Mouse (Mus musculus): ENCODE measurements at regions not wholly inside any gene's neighbourhood (a gene's known extent, or its start where the extent isn't known, plus 50 kb on each side); places are given as distances from the start of the nearest gene placed in this dataset.

DNA sequence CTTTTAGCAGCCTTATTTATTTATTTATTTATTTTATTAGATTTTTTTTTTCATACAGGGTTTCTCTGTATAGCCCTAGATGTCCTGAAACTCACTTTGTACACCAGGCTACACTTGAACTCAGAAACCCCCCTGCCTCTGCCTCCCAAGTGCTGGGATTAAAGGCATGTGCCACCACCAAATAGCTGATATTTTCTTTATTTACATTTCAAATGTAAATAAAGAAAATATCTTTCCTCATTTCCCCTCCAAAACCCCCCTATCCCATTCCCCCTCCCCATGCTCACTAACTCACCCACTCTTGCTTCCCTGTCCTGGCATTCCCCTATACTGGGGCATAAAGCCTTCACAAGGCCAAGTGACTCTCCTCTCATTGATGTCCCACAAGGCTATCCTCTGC is 372.4 kb upstream of the Defb41 start:
- in situ Hi-C loops (cut with MboI; ENCODE audit: low sequenced_read_pairs in 2 of 2, unreplicated experiment in 2 of 2), result no loop called here

GRCm38 (mm10) chr1:18610231-18610630 is 345.3 kb upstream of the Defb41 start:
- Histone ChIP-seq H3K9ac (ENCODE audit: insufficient read depth, low read depth, low read length, poor library complexity, severe bottlenecking) (no peak overlapping the region), H3K4me1 (ENCODE audit: control insufficient read depth in 2 of 2, insufficient read depth in 2 of 2, low read length in 2 of 2, poor library complexity in 1 of 2) (no peaks in the 10 kb centered on the region), H3K27ac (ENCODE audit: insufficient read depth, low read depth, low read length, poor library complexity, severe bottlenecking) (no peak overlapping the region), H3K36me3 (ENCODE audit: control insufficient read depth, insufficient read depth, low read length, poor library complexity, severe bottlenecking) (no peaks in the 10 kb centered on the region), H3K9me3 (ENCODE audit: control insufficient read depth, insufficient read depth, low read depth, low read length) (no peaks in the 10 kb centered on the region), H3K4me3 (ENCODE audit: insufficient read depth in 1 of 2, low read depth in 1 of 2, low read length in 2 of 2, poor library complexity in 1 of 2, severe bottlenecking in 1 of 2) (no peak overlapping the region)
- no peak for DNase-seq (ENCODE audit: low read depth, low spot score)
- TF ChIP-seq MAFK (IDR thresholded peaks at IDR 0.05; ENCODE audit: insufficient read depth, low read depth, low read length) (no peak), ZNF384 (IDR thresholded peaks at IDR 0.05; ENCODE audit: low read depth, low read length) (no peak), CHD2 (IDR thresholded peaks at IDR 0.05; ENCODE audit: low read depth, low read length) (no peak), HCFC1 (IDR thresholded peaks at IDR 0.05; ENCODE audit: borderline replicate concordance, insufficient read depth, low read length) (no peak), ZC3H11A (IDR thresholded peaks at IDR 0.05; ENCODE audit: borderline replicate concordance, low read depth, low read length) (no peak)
- in situ Hi-C loops (cut with MboI; ENCODE audit: low sequenced_read_pairs in 2 of 2, unreplicated experiment in 2 of 2), result no loop called here

More for the DNA sequence above, 372.4 kb upstream of the Defb41 start:
- Histone ChIP-seq H3K27ac (ENCODE audit: insufficient read depth, low read depth, low read length, poor library complexity, severe bottlenecking) (no peak overlapping the region), H3K4me3 (ENCODE audit: insufficient read depth in 1 of 2, low read depth in 1 of 2, low read length in 2 of 2, poor library complexity in 1 of 2, severe bottlenecking in 1 of 2) (no peak overlapping the region), H3K9me3 (ENCODE audit: control insufficient read depth, insufficient read depth, low read depth, low read length) (no peaks in the 10 kb centered on the region), H3K36me3 (ENCODE audit: control insufficient read depth, insufficient read depth, low read length, poor library complexity, severe bottlenecking) (no peaks in the 10 kb centered on the region), H3K4me1 (ENCODE audit: control insufficient read depth in 2 of 2, insufficient read depth in 2 of 2, low read length in 2 of 2, poor library complexity in 1 of 2) (no peaks in the 10 kb centered on the region; a peak in 1 of 4 replicates), H3K9ac (ENCODE audit: insufficient read depth, low read depth, low read length, poor library complexity, severe bottlenecking) (no peak overlapping the region)
- DNase-seq (ENCODE audit: low read depth, low spot score), result no peak
- TF ChIP-seq ZNF384 (IDR thresholded peaks at IDR 0.05; ENCODE audit: low read depth, low read length), result no peak
- TF ChIP-seq MAFK (IDR thresholded peaks at IDR 0.05; ENCODE audit: insufficient read depth, low read depth, low read length), result no peak
- TF ChIP-seq ZC3H11A (IDR thresholded peaks at IDR 0.05; ENCODE audit: borderline replicate concordance, low read depth, low read length), result no peak
- TF ChIP-seq CHD2 (IDR thresholded peaks at IDR 0.05; ENCODE audit: low read depth, low read length), result no peak
- TF ChIP-seq HCFC1 (IDR thresholded peaks at IDR 0.05; ENCODE audit: borderline replicate concordance, insufficient read depth, low read length), result no peak

- TF ChIP-seq HCFC1 (IDR thresholded peaks at IDR 0.05; ENCODE audit: borderline replicate concordance, insufficient read depth, low read length) (no peak), MAFK (IDR thresholded peaks at IDR 0.05; ENCODE audit: insufficient read depth, low read depth, low read length) (no peak), CHD2 (IDR thresholded peaks at IDR 0.05; ENCODE audit: low read depth, low read length) (no peak), ZNF384 (IDR thresholded peaks at IDR 0.05; ENCODE audit: low read depth, low read length) (no peak), ZC3H11A (IDR thresholded peaks at IDR 0.05; ENCODE audit: borderline replicate concordance, low read depth, low read length) (no peak)
- Histone ChIP-seq H3K27ac (ENCODE audit: insufficient read depth, low read depth, low read length, poor library complexity, severe bottlenecking) (no peak overlapping the region), H3K9ac (ENCODE audit: insufficient read depth, low read depth, low read length, poor library complexity, severe bottlenecking) (no peak overlapping the region), H3K36me3 (ENCODE audit: control insufficient read depth, insufficient read depth, low read length, poor library complexity, severe bottlenecking) (no peaks in the 10 kb centered on the region), H3K4me1 (ENCODE audit: control insufficient read depth in 2 of 2, insufficient read depth in 2 of 2, low read length in 2 of 2, poor library complexity in 1 of 2) (no peaks in the 10 kb centered on the region), H3K9me3 (ENCODE audit: control insufficient read depth, insufficient read depth, low read depth, low read length) (no peaks in the 10 kb centered on the region), H3K4me3 (ENCODE audit: insufficient read depth in 1 of 2, low read depth in 1 of 2, low read length in 2 of 2, poor library complexity in 1 of 2, severe bottlenecking in 1 of 2) (no peak overlapping the region)
- no peak for DNase-seq (ENCODE audit: low read depth, low spot score)
- in situ Hi-C loops (cut with MboI; ENCODE audit: low sequenced_read_pairs in 2 of 2, unreplicated experiment in 2 of 2), result no loop called here
Measured at GRCm38 (mm10) chr1:18599864-18600263, 334.9 kb upstream of the Defb41 start.

GRCm38 (mm10) chr1:18598908-18599307 is 334.0 kb upstream of the Defb41 start:
- no peaks in the 10 kb centered on the region for H3K4me1 ChIP-seq (ENCODE audit: control insufficient read depth in 2 of 2, insufficient read depth in 2 of 2, low read length in 2 of 2, poor library complexity in 1 of 2)
- no peaks in the 10 kb centered on the region for H3K36me3 ChIP-seq (ENCODE audit: control insufficient read depth, insufficient read depth, low read length, poor library complexity, severe bottlenecking)
- DNase-seq (ENCODE audit: low read depth, low spot score), result no peak
- no peaks in the 10 kb centered on the region for H3K9me3 ChIP-seq (ENCODE audit: control insufficient read depth, insufficient read depth, low read depth, low read length)
- TF ChIP-seq ZC3H11A (IDR thresholded peaks at IDR 0.05; ENCODE audit: borderline replicate concordance, low read depth, low read length) (no peak), MAFK (IDR thresholded peaks at IDR 0.05; ENCODE audit: insufficient read depth, low read depth, low read length) (no peak), HCFC1 (IDR thresholded peaks at IDR 0.05; ENCODE audit: borderline replicate concordance, insufficient read depth, low read length) (no peak), CHD2 (IDR thresholded peaks at IDR 0.05; ENCODE audit: low read depth, low read length) (no peak), ZNF384 (IDR thresholded peaks at IDR 0.05; ENCODE audit: low read depth, low read length) (no peak)
- in situ Hi-C loops (cut with MboI; ENCODE audit: low sequenced_read_pairs in 2 of 2, unreplicated experiment in 2 of 2), result no loop called here
- H3K4me3 ChIP-seq (ENCODE audit: insufficient read depth in 1 of 2, low read depth in 1 of 2, low read length in 2 of 2, poor library complexity in 1 of 2, severe bottlenecking in 1 of 2), result no peak overlapping the region
- H3K27ac ChIP-seq (ENCODE audit: insufficient read depth, low read depth, low read length, poor library complexity, severe bottlenecking), result no peak overlapping the region
- H3K9ac ChIP-seq (ENCODE audit: insufficient read depth, low read depth, low read length, poor library complexity, severe bottlenecking), result no peak overlapping the region
